Mouse (Mus musculus) bone marrow macrophage, adult 2 months (primary cell): ENCODE measurements at regions not wholly inside any gene's neighbourhood (a gene's known extent, or its start where the extent isn't known, plus 50 kb on each side); places are given as distances from the start of the nearest gene placed in this dataset.

Source experiments
- CTCF ChIP-seq: IDR thresholded peaks from 2 replicates; pipeline ENCODE4 v1.5.1; 2012; ENCODE audit warnings: low read depth, mild to moderate bottlenecking, low read length, moderate library complexity
- POLR2A ChIP-seq: IDR thresholded peaks from 2 replicates; pipeline ENCODE4 v1.6.1; 2012; ENCODE audit warnings: mild to moderate bottlenecking, low read depth, low read length, borderline replicate concordance

DNA sequence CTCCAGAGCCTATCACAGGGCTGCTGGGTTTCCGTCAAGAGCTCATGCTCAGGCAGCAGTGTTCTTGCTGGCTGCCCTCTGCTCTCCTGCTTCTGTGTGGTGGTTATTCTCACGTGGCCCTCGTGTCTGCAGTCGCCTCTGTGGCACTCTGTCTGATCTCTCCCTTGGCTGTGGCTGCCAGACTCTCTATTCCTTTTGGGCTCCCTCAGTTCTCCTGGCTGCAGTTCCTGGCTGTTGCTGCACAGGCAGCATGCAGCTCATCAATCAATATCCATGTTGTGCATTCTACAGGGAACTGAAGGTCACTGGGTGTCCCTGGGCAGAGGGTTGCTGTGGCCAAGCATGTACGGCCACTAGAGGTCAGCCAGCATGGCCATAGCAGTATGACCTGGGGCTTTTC lies 259.4 kb downstream of the Glrx3 start:
- TF ChIP-seq POLR2A: no peak
- no peak for TF ChIP-seq CTCF
